Mouse (Mus musculus) forebrain, embryonic 10.5 days (tissue): Measurements from ENCODE around the gene Ccser1. TPM values are rescaled to one million over a fixed set of nuclear protein-coding genes. Genes with fewer than 3 reads are reported as not detected.

Experiments
- DNase-seq: peaks from one replicate; pipeline ENCODE4 v3.0.0-alpha.2; 2017; ENCODE audit warnings: low spot score; ENCODE audit errors: extremely low spot score
- H3K27ac ChIP-seq: fragments of 300-500 bp; sonication (generic); 2 replicates; pipeline ENCODE4 v1.5.1; 2016; ENCODE audit warnings: mild to moderate bottlenecking
- H3K27me3 ChIP-seq: fragments of 300-500 bp; sonication (generic); 2 replicates; pipeline ENCODE4 v1.6.1; 2016; ENCODE audit warnings: mild to moderate bottlenecking; ENCODE audit not compliant: poor library complexity, severe bottlenecking
- H3K36me3 ChIP-seq: fragments of 300-500 bp; sonication (generic); replicated peaks from 2 replicates; pipeline ENCODE4 v1.6.1; 2016; ENCODE audit warnings: mild to moderate bottlenecking, moderate library complexity
- H3K4me1 ChIP-seq: fragments of 300-500 bp; sonication (generic); 2 replicates; pipeline ENCODE4 v1.6.1; 2016
- H3K4me3 ChIP-seq: fragments of 300-500 bp; sonication (generic); 2 replicates; pipeline ENCODE4 v1.5.1; 2016; ENCODE audit warnings: mild to moderate bottlenecking, moderate library complexity
- H3K9me3 ChIP-seq: fragments of 300-500 bp; sonication (generic); 2 replicates; pipeline ENCODE4 v1.6.1; 2016; ENCODE audit warnings: mild to moderate bottlenecking, moderate library complexity
- WGBS: fragments of 180-500 bp; shearing (Covaris S2); methylation state at CpG from one replicate; pipeline ENCODE4 v1.1.7; 2016; 5-methylcytosine and 5-hydroxymethylcytosine counted together
- polyA plus RNA-seq: library from polyadenylated mRNA; unstranded; fragments of >200 nt; fragmentation: Nextera tagmentation; extraction: Ambion mirVana; gene quantifications from 2 replicates; pipeline ENCODE4 v1.2.1, GENCODE M21; 2016

Gene Ccser1
- polyA plus RNA-seq, 1 experiment from 2014 or later: 3.7 TPM

GRCm38 (mm10) chr6:61543459-61544044, 363.4 kb downstream of the Ccser1 start:
- H3K4me1 ChIP-seq: no peaks in the 10 kb centered on the region
- no peak overlapping the region for H3K4me3 ChIP-seq
- no peaks in the 10 kb centered on the region for H3K27me3 ChIP-seq
- no peak overlapping the region for H3K27ac ChIP-seq
- no peaks in the 10 kb centered on the region for H3K9me3 ChIP-seq
- H3K36me3 ChIP-seq: no peaks in the 10 kb centered on the region
- DNase-seq: no peak
- WGBS: 79% methylated on average over 7 of the region's 7 CpGs

GRCm38 (mm10) chr6:61567551-61567950, 387.4 kb downstream of the Ccser1 start:
- H3K4me1 ChIP-seq: no peaks in the 10 kb centered on the region
- H3K36me3 ChIP-seq: no peaks in the 10 kb centered on the region
- DNase-seq: no peak
- 80% methylated on average over 2 of the region's 2 CpGs for WGBS
- no peak overlapping the region for H3K27ac ChIP-seq
- no peak overlapping the region for H3K4me3 ChIP-seq
- H3K9me3 ChIP-seq: no peaks in the 10 kb centered on the region
- no peaks in the 10 kb centered on the region for H3K27me3 ChIP-seq

GRCm38 (mm10) chr6:61567967-61568366, 387.8 kb downstream of the Ccser1 start:
- Histone ChIP-seq H3K27ac (no peak overlapping the region), H3K27me3 (no peaks in the 10 kb centered on the region), H3K4me1 (no peaks in the 10 kb centered on the region), H3K9me3 (no peaks in the 10 kb centered on the region), H3K36me3 (no peaks in the 10 kb centered on the region), H3K4me3 (no peak overlapping the region)
- WGBS: 90% methylated on average over 8 of the region's 8 CpGs
- no peak for DNase-seq

GRCm38 (mm10) chr6:61581696-61582095, 401.6 kb downstream of the Ccser1 start:
- Histone ChIP-seq H3K36me3 (no peaks in the 10 kb centered on the region), H3K27ac (no peak overlapping the region), H3K9me3 (no peaks in the 10 kb centered on the region), H3K4me3 (no peak overlapping the region), H3K4me1 (no peaks in the 10 kb centered on the region), H3K27me3 (no peaks in the 10 kb centered on the region)
- no peak for DNase-seq

GRCm38 (mm10) chr6:61588999-61589398, 408.9 kb downstream of the Ccser1 start:
- no peaks in the 10 kb centered on the region for H3K27me3 ChIP-seq
- H3K27ac ChIP-seq: no peak overlapping the region
- WGBS: 82% methylated on average over 2 of the region's 2 CpGs
- H3K36me3 ChIP-seq: no peaks in the 10 kb centered on the region
- no peaks in the 10 kb centered on the region for H3K4me1 ChIP-seq
- DNase-seq: no peak
- no peak overlapping the region for H3K4me3 ChIP-seq
- H3K9me3 ChIP-seq: no peaks in the 10 kb centered on the region

GRCm38 (mm10) chr6:61601911-61602310, 421.8 kb downstream of the Ccser1 start:
- Histone ChIP-seq H3K4me1 (no peaks in the 10 kb centered on the region), H3K9me3 (no peaks in the 10 kb centered on the region), H3K36me3 (no peaks in the 10 kb centered on the region), H3K27ac (no peak overlapping the region), H3K4me3 (no peak overlapping the region), H3K27me3 (no peaks in the 10 kb centered on the region)
- WGBS: 58% methylated on average over 5 of the region's 5 CpGs
- DNase-seq: no peak

- no peaks in the 10 kb centered on the region for H3K27me3 ChIP-seq
- H3K9me3 ChIP-seq: no peaks in the 10 kb centered on the region
- H3K4me1 ChIP-seq: no peaks in the 10 kb centered on the region
- DNase-seq: no peak
- H3K36me3 ChIP-seq: no peaks in the 10 kb centered on the region
- H3K4me3 ChIP-seq: no peak overlapping the region
- 80% methylated on average over 4 of the region's 4 CpGs for WGBS
- no peak overlapping the region for H3K27ac ChIP-seq
Observed at GRCm38 (mm10) chr6:61614920-61615319, 434.8 kb downstream of the Ccser1 start.

- no peak for DNase-seq
- H3K4me3 ChIP-seq: no peak overlapping the region
- H3K27me3 ChIP-seq: no peaks in the 10 kb centered on the region
- H3K4me1 ChIP-seq: no peaks in the 10 kb centered on the region
- H3K9me3 ChIP-seq: no peaks in the 10 kb centered on the region
- H3K36me3 ChIP-seq: no peaks in the 10 kb centered on the region
- H3K27ac ChIP-seq: no peak overlapping the region
- WGBS: 83% methylated on average over 3 of the region's 3 CpGs
Observed at GRCm38 (mm10) chr6:61621707-61622106, 441.6 kb downstream of the Ccser1 start.

GRCm38 (mm10) chr6:61661414-61661813, 481.3 kb downstream of the Ccser1 start:
- no peaks in the 10 kb centered on the region for H3K27me3 ChIP-seq
- H3K9me3 ChIP-seq: no peaks in the 10 kb centered on the region
- DNase-seq: no peak
- H3K27ac ChIP-seq: no peak overlapping the region
- no peaks in the 10 kb centered on the region for H3K36me3 ChIP-seq
- H3K4me1 ChIP-seq: no peaks in the 10 kb centered on the region
- H3K4me3 ChIP-seq: no peak overlapping the region

- no peaks in the 10 kb centered on the region for H3K9me3 ChIP-seq
- H3K27me3 ChIP-seq: no peaks in the 10 kb centered on the region
- WGBS: 92% methylated on average over 1 of the region's 1 CpGs
- no peaks in the 10 kb centered on the region for H3K4me1 ChIP-seq
- no peak overlapping the region for H3K27ac ChIP-seq
- H3K4me3 ChIP-seq: no peak overlapping the region
- DNase-seq: no peak
- no peaks in the 10 kb centered on the region for H3K36me3 ChIP-seq
Observed at GRCm38 (mm10) chr6:61664572-61664971, 484.4 kb downstream of the Ccser1 start.

- 28% methylated on average over 2 of the region's 2 CpGs for WGBS
- no peaks in the 10 kb centered on the region for H3K4me1 ChIP-seq
- H3K9me3 ChIP-seq: no peaks in the 10 kb centered on the region
- H3K27me3 ChIP-seq: no peaks in the 10 kb centered on the region
- no peak for DNase-seq
- H3K27ac ChIP-seq: no peak overlapping the region
- no peak overlapping the region for H3K4me3 ChIP-seq
- H3K36me3 ChIP-seq: no peaks in the 10 kb centered on the region
Observed at GRCm38 (mm10) chr6:61687002-61687401, 506.9 kb downstream of the Ccser1 start.

GRCm38 (mm10) chr6:61703003-61703402, 522.9 kb downstream of the Ccser1 start:
- H3K9me3 ChIP-seq: no peaks in the 10 kb centered on the region
- H3K4me3 ChIP-seq: no peak overlapping the region
- DNase-seq: no peak
- no peaks in the 10 kb centered on the region for H3K36me3 ChIP-seq
- no peak overlapping the region for H3K27ac ChIP-seq
- WGBS: 97% methylated on average over 7 of the region's 7 CpGs
- no peaks in the 10 kb centered on the region for H3K27me3 ChIP-seq
- no peaks in the 10 kb centered on the region for H3K4me1 ChIP-seq

- Histone ChIP-seq H3K36me3 (no peaks in the 10 kb centered on the region), H3K9me3 (no peaks in the 10 kb centered on the region), H3K4me3 (no peak overlapping the region), H3K27ac (no peak overlapping the region), H3K4me1 (no peaks in the 10 kb centered on the region), H3K27me3 (no peaks in the 10 kb centered on the region)
- 76% methylated on average over 1 of the region's 1 CpGs for WGBS
- no peak for DNase-seq
Observed at GRCm38 (mm10) chr6:61721220-61721619, 541.1 kb downstream of the Ccser1 start.

- DNase-seq: no peak
- Histone ChIP-seq H3K27me3 (no peaks in the 10 kb centered on the region), H3K27ac (no peak overlapping the region), H3K4me1 (no peaks in the 10 kb centered on the region), H3K36me3 (no peaks in the 10 kb centered on the region), H3K4me3 (no peak overlapping the region), H3K9me3 (no peaks in the 10 kb centered on the region)
- 60% methylated on average over 1 of the region's 1 CpGs for WGBS
Observed at GRCm38 (mm10) chr6:61729065-61729464, 548.9 kb downstream of the Ccser1 start.
